Mouse (Mus musculus) limb, embryonic 11.5 days (tissue): ENCODE measurements at regions not wholly inside any gene's neighbourhood (a gene's known extent, or its start where the extent isn't known, plus 50 kb on each side); places are given as distances from the start of the nearest gene placed in this dataset.

Source experiments
- ATAC-seq: fragments of 200-750 bp; cut with Nextera tagmentation; 2 replicates; pipeline ENCODE4 v1.8.0; 2017; ENCODE audit warnings: low read depth; ENCODE audit not compliant: insufficient number of reproducible peaks, low FRiP score, low TSS enrichment
- DNase-seq: peaks from one replicate; pipeline ENCODE4 v3.0.0-alpha.2; 2015; ENCODE audit warnings: low spot score
- H3K27ac ChIP-seq: fragments of 300-500 bp; sonication (generic); replicated peaks from 2 replicates; pipeline ENCODE4 v1.5.1; 2014; ENCODE audit warnings: low read depth, mild to moderate bottlenecking, low read length
- H3K27me3 ChIP-seq: fragments of 300-500 bp; sonication (generic); 2 replicates; pipeline ENCODE4 v1.6.1; 2014; ENCODE audit warnings: mild to moderate bottlenecking, low read length, mixed read lengths; ENCODE audit not compliant: control insufficient read depth, insufficient read depth
- H3K36me3 ChIP-seq: fragments of 300-500 bp; sonication (generic); 2 replicates; pipeline ENCODE4 v1.6.1; 2014; ENCODE audit warnings: mild to moderate bottlenecking, low read length, moderate library complexity, mixed read lengths; ENCODE audit not compliant: control insufficient read depth, insufficient read depth
- H3K4me1 ChIP-seq: fragments of 300-500 bp; sonication (generic); 2 replicates; pipeline ENCODE4 v1.6.1; 2014; ENCODE audit warnings: low read length, mixed read lengths; ENCODE audit not compliant: control insufficient read depth, insufficient read depth
- H3K4me2 ChIP-seq: fragments of 300-500 bp; sonication (generic); 2 replicates; pipeline ENCODE4 v1.6.1; 2014; ENCODE audit warnings: low read depth, mild to moderate bottlenecking, moderate library complexity; ENCODE audit not compliant: severe bottlenecking
- H3K4me3 ChIP-seq: fragments of 300-500 bp; sonication (generic); 2 replicates; pipeline ENCODE4 v1.5.1; 2014; ENCODE audit warnings: low read depth, low read length
- H3K9ac ChIP-seq: fragments of 300-500 bp; sonication (generic); 2 replicates; pipeline ENCODE4 v1.6.1; 2014; ENCODE audit warnings: mild to moderate bottlenecking, low read length
- H3K9me3 ChIP-seq: fragments of 300-500 bp; sonication (generic); 2 replicates; pipeline ENCODE4 v1.6.1; 2016; ENCODE audit warnings: low read length; ENCODE audit not compliant: control insufficient read depth
- whole genome bisulfite sequencing: fragments of 180-500 bp; shearing (Covaris S2); extraction: QIAGEN DNeasy Blood & Tissue Kit; methylation state at CpG from one replicate; pipeline ENCODE4 v1.1.7; 2014; 5-methylcytosine and 5-hydroxymethylcytosine counted together

- no peaks in the 10 kb centered on the region for H3K36me3 ChIP-seq
- H3K9me3 ChIP-seq: no peaks in the 10 kb centered on the region
- no peak overlapping the region for H3K27ac ChIP-seq
- no peak for ATAC-seq
- WGBS: 14% methylated on average over 6 of the region's 6 CpGs
- H3K4me2 ChIP-seq: no peak overlapping the region
- H3K9ac ChIP-seq: no peak overlapping the region
- no peaks in the 10 kb centered on the region for H3K27me3 ChIP-seq
- H3K4me1 ChIP-seq: no peaks in the 10 kb centered on the region
- DNase-seq: no peak
- H3K4me3 ChIP-seq: no peak overlapping the region
Measured at GRCm38 (mm10) chr4:105282681-105283462, 125.7 kb downstream of the Plpp3 start.

GRCm38 (mm10) chr4:105285431-105286013 is 128.4 kb downstream of the Plpp3 start:
- no peak overlapping the region for H3K9ac ChIP-seq
- no peaks in the 10 kb centered on the region for H3K36me3 ChIP-seq
- no peaks in the 10 kb centered on the region for H3K4me1 ChIP-seq
- no peaks in the 10 kb centered on the region for H3K9me3 ChIP-seq
- no peak overlapping the region for H3K4me3 ChIP-seq
- no peak overlapping the region for H3K4me2 ChIP-seq
- no peak for ATAC-seq
- no peaks in the 10 kb centered on the region for H3K27me3 ChIP-seq
- DNase-seq: no peak
- H3K27ac ChIP-seq: no peak overlapping the region
- 96% methylated on average over 5 of the region's 5 CpGs for WGBS

GRCm38 (mm10) chr4:105286299-105286698 is 129.2 kb downstream of the Plpp3 start:
- WGBS: 74% methylated on average over 6 of the region's 6 CpGs
- H3K4me3 ChIP-seq: no peak overlapping the region
- no peaks in the 10 kb centered on the region for H3K27me3 ChIP-seq
- no peak for ATAC-seq
- no peak overlapping the region for H3K4me2 ChIP-seq
- H3K9me3 ChIP-seq: no peaks in the 10 kb centered on the region
- H3K4me1 ChIP-seq: peaks cover 5% of the 10 kb centered on the region
- H3K9ac ChIP-seq: no peak overlapping the region
- no peak for DNase-seq
- no peak overlapping the region for H3K27ac ChIP-seq
- H3K36me3 ChIP-seq: no peaks in the 10 kb centered on the region

GRCm38 (mm10) chr4:105286809-105287208 is 129.7 kb downstream of the Plpp3 start:
- no peak overlapping the region for H3K27ac ChIP-seq
- no peak overlapping the region for H3K4me3 ChIP-seq
- H3K9me3 ChIP-seq: no peaks in the 10 kb centered on the region
- H3K27me3 ChIP-seq: no peaks in the 10 kb centered on the region
- ATAC-seq: no peak
- H3K4me2 ChIP-seq: no peak overlapping the region
- peaks cover 10% of the 10 kb centered on the region for H3K4me1 ChIP-seq
- DNase-seq: no peak
- no peaks in the 10 kb centered on the region for H3K36me3 ChIP-seq
- WGBS: 86% methylated on average over 10 of the region's 10 CpGs
- H3K9ac ChIP-seq: no peak overlapping the region

GRCm38 (mm10) chr4:105287419-105287818 is 130.3 kb downstream of the Plpp3 start:
- H3K4me3 ChIP-seq: no peak overlapping the region
- H3K4me2 ChIP-seq: no peak overlapping the region
- H3K9ac ChIP-seq: no peak overlapping the region
- H3K9me3 ChIP-seq: no peaks in the 10 kb centered on the region
- 79% methylated on average over 7 of the region's 7 CpGs for WGBS
- H3K27me3 ChIP-seq: no peaks in the 10 kb centered on the region
- ATAC-seq (no peak), DNase-seq (no peak)
- H3K36me3 ChIP-seq: no peaks in the 10 kb centered on the region
- no peak overlapping the region for H3K27ac ChIP-seq
- peaks cover 13% of the 10 kb centered on the region for H3K4me1 ChIP-seq

DNA sequence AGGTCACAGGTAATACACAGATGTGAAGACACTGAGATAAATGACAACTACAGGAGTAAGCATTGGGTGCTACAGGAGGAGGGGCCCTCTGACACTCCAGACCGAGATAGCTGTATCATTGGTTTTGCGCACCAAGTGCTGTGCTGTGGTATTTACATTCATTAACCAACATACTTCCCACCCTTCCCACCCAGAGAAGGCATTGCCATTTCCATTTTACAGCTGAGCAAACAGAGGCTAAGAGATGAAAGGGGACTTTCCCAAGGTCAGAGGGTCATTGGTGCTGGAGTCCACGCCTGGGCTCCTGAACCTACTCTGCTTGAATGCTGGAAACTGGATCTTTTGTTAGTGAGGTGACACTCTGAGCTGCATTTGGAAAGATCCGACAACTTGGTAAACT is 132.5 kb downstream of the Plpp3 start:
- ATAC-seq: no peak
- H3K9me3 ChIP-seq: no peaks in the 10 kb centered on the region
- DNase-seq: no peak
- peaks cover 13% of the 10 kb centered on the region for H3K4me1 ChIP-seq
- no peak overlapping the region for H3K4me2 ChIP-seq
- no peaks in the 10 kb centered on the region for H3K36me3 ChIP-seq
- no peak overlapping the region for H3K4me3 ChIP-seq
- no peak overlapping the region for H3K9ac ChIP-seq
- H3K27me3 ChIP-seq: no peaks in the 10 kb centered on the region
- H3K27ac ChIP-seq: no peak overlapping the region
- whole genome bisulfite sequencing: 53% methylated on average over 4 of the region's 4 CpGs

GRCm38 (mm10) chr4:105290847-105291475 is 133.8 kb downstream of the Plpp3 start:
- Histone ChIP-seq H3K36me3 (no peaks in the 10 kb centered on the region), H3K9ac (no peak overlapping the region), H3K27me3 (no peaks in the 10 kb centered on the region), H3K9me3 (no peaks in the 10 kb centered on the region), H3K27ac (no peak overlapping the region), H3K4me2 (no peak overlapping the region), H3K4me1 (peaks cover 13% of the 10 kb centered on the region), H3K4me3 (no peak overlapping the region)
- peak; percentile 47; the same call in 1 of the 2 replicates for ATAC-seq
- DNase-seq: no peak
- WGBS: 24% methylated on average over 11 of the region's 11 CpGs

DNA sequence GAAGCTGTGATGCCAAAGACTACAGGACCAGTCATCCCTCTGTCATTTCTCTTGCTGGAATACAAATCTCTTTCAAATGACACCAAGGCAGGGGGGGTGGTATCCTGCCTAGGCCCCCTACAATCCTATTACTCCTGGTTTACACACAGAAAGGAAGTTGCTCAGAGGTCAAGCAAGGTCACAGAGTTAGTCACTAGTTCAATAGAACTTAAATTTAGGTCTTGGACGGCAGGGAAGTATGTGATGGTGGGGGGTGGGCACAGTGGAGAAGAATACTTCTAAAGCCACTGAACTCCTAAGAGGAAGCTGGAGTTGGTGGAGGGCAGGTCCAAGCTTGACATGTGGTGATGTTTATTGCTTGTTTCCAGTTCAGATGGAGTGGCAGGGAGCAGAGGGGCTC is 134.4 kb downstream of the Plpp3 start:
- no peak overlapping the region for H3K9ac ChIP-seq
- H3K4me3 ChIP-seq: no peak overlapping the region
- WGBS: 0% methylated on average over 1 of the region's 1 CpGs
- 0 out of 2 replicates have a peak, but pooled peaks have one; percentile 31 for ATAC-seq
- H3K9me3 ChIP-seq: no peaks in the 10 kb centered on the region
- H3K27ac ChIP-seq: no peak overlapping the region
- no peaks in the 10 kb centered on the region for H3K27me3 ChIP-seq
- H3K36me3 ChIP-seq: no peaks in the 10 kb centered on the region
- H3K4me2 ChIP-seq: peak overlapping the region; percentile 10; the same call in 1 of the 2 replicates
- DNase-seq: no peak
- H3K4me1 ChIP-seq: peaks cover 13% of the 10 kb centered on the region
